In genomic region chr4:109156481-109157261, GRCm38 (mm10) we compare ENCODE assay signal across 8 mouse cellular contexts. TPM values are rescaled to one million over a fixed set of nuclear protein-coding genes. Genes with fewer than 3 reads are reported as not detected.
DNase-seq lines count a peak whose midpoint lies in the region; ATAC-seq and TF ChIP-seq lines count a peak whose summit lies in the region.

No protein-coding gene starts in this region.

- H3K36me3 ChIP-seq in heart, embryonic 11.5 days (ENCODE audit: control insufficient read depth, insufficient read depth, low read length) = no peaks in the 10 kb centered on the region
- H3K36me3 ChIP-seq in kidney, postnatal 0 days (ENCODE audit: insufficient read depth, low read length) = no peaks in the 10 kb centered on the region

- WGBS in heart, embryonic 11.5 days (ENCODE audit: insufficient replicate concordance) = 32% methylated on average over 24 of the region's 24 CpGs
- 22% methylated on average over 24 of the region's 24 CpGs for WGBS in kidney, postnatal 0 days

- 0 out of 2 replicates have a peak, but pooled peaks have one; percentile 1 for TF ChIP-seq CTCF in kidney, postnatal 0 days (IDR thresholded peaks at IDR 0.05; ENCODE audit: low read depth)

- peaks cover 14% of the 10 kb centered on the region for H3K4me1 ChIP-seq in heart, embryonic 11.5 days (ENCODE audit: control insufficient read depth, insufficient read depth, low read length)
- no peaks in the 10 kb centered on the region; the same call in 1 of the 2 replicates for H3K4me1 ChIP-seq in kidney, postnatal 0 days (replicated peaks; ENCODE audit: insufficient read depth, low read length)

- peak; percentile 97 for DNase-seq in heart, adult 11 months
- DNase-seq in heart, adult 8-10 months (ENCODE audit: low spot score) = no peak
- DNase-seq in cerebellum, postnatal 4 days (ENCODE audit: low spot score in 2 of 2) = peak; percentile 17 to 27
- DNase-seq in kidney, postnatal 0 days (ENCODE audit: low spot score) = peak; percentile 63
- peak; percentile 49 to 50 for DNase-seq in lung, adult 18-20 months
- peak; percentile 39 to 48 for DNase-seq in right cerebral cortex, postnatal 10 days (ENCODE audit: low spot score in 2 of 2)
- DNase-seq in spleen, adult 12 weeks (ENCODE audit: low spot score) = no peak

- H3K27me3 ChIP-seq in heart, embryonic 11.5 days (ENCODE audit: control insufficient read depth, insufficient read depth, low read length) = no peaks in the 10 kb centered on the region
- H3K27me3 ChIP-seq in kidney, postnatal 0 days (ENCODE audit: insufficient read depth, low read length) = no peaks in the 10 kb centered on the region

- H3K9ac ChIP-seq in heart, embryonic 11.5 days (ENCODE audit: low read depth, low read length) = 0 out of 2 replicates have a peak overlapping the region, but pooled peaks have one; percentile 36
- peak overlapping the region; percentile 10 for H3K9ac ChIP-seq in kidney, postnatal 0 days (ENCODE audit: low read depth, low read length)

- no peak; the same call in 1 of the 2 replicates for ATAC-seq in heart, embryonic 11.5 days (replicated peaks; ENCODE audit: insufficient number of reproducible peaks, low FRiP score, low TSS enrichment)
- peak; percentile 36; the same call in 1 of the 2 replicates for ATAC-seq in kidney, postnatal 0 days (replicated peaks; ENCODE audit: low FRiP score, low read depth)

- H3K9me3 ChIP-seq in heart, embryonic 11.5 days (replicated peaks; ENCODE audit: control insufficient read depth, low read length) = no peaks in the 10 kb centered on the region
- no peaks in the 10 kb centered on the region for H3K9me3 ChIP-seq in kidney, postnatal 0 days (replicated peaks; ENCODE audit: low read length)

- peak overlapping the region; percentile 24 for H3K4me3 ChIP-seq in heart, embryonic 11.5 days (ENCODE audit: low read depth, low read length)
- H3K4me3 ChIP-seq in kidney, postnatal 0 days (replicated peaks; ENCODE audit: low read depth, low read length) = no peak overlapping the region; the same call in 1 of the 2 replicates

- 0 out of 2 replicates have a peak overlapping the region, but pooled peaks have one; percentile 47 for H3K27ac ChIP-seq in heart, embryonic 11.5 days (ENCODE audit: low read depth, low read length)
- peak overlapping the region; percentile 54 for H3K27ac ChIP-seq in kidney, postnatal 0 days

- H3K4me2 ChIP-seq in heart, embryonic 11.5 days = peak overlapping the region; percentile 62
- peak overlapping the region; percentile 51 for H3K4me2 ChIP-seq in kidney, postnatal 0 days (ENCODE audit: low read length)

RNA-seq across cellular contexts. Expression of gene Osbpl9, which starts 45.4 kb away (rescaled TPM):
- 100 to 1,000 TPM in 2 of 4 experiments, 10 to 100 TPM in 2; 85.9 to 105 (median 95.9) TPM for total RNA-seq in heart, adult 8-10 months (2022)
- 46.2 and 56.0 TPM in 2 replicates for polyA plus RNA-seq in heart, embryonic 11.5 days (2014; fragmentation: Nextera tagmentation; extraction: Ambion mirVana)
- polyA plus RNA-seq in kidney, postnatal 0 days (2015; fragmentation: Nextera tagmentation; extraction: Ambion mirVana) = 78.6 and 81.0 TPM in 2 replicates

Comparison
In these comparisons a context has a peak if more than half of its experiments do, and no peak if none do; other contexts are left out.
1. DNase-seq: peak in heart, adult 11 months (single experiment), cerebellum, postnatal 4 days (2 of 2), kidney, postnatal 0 days (single experiment), lung, adult 18-20 months (2 of 2) and right cerebral cortex, postnatal 10 days (2 of 2); none in heart, adult 8-10 months (single experiment) and spleen, adult 12 weeks (single experiment).